Mouse (Mus musculus): Measurements from ENCODE around the gene Maff. TPM values are rescaled to one million over a fixed set of nuclear protein-coding genes. Genes with fewer than 3 reads are reported as not detected.

The Maff gene
- polyA plus RNA-seq, 1 experiment from 2014 or later, result 3.5 TPM

- no peak overlapping the region for H3K27ac ChIP-seq (replicated peaks)
- no peaks in the 10 kb centered on the region for H3K27me3 ChIP-seq
These were observed 15.9 kb upstream of the Maff start for GRCm38 (mm10) chr15:79330521-79330920.

DNA sequence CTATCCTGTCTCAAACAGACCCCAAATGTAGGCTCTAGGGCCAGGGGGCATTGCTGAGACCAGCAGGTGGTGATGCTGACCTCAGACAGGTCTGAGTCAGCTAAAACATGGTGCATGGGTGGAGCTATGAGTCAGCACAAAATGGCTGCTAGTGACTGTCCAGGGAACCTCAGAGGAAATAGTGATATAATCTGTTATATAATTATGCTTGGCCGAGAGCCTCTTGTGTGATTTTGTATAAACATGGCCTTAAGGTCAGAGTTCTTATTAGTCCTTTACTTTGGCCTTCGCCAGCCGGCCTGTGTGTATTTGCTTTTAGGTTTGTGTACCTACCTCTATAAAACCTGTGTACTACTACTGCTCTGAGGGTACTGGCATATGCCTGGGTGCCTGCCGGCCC lies 13.0 kb upstream of the Maff start:
- Histone ChIP-seq H3K4me1 (peaks cover 8% of the 10 kb centered on the region), H3K27me3 (no peaks in the 10 kb centered on the region), H3K36me3 (no peaks in the 10 kb centered on the region), H3K4me3 (replicated peaks) (no peak overlapping the region), H3K9ac (no peak overlapping the region), H3K9me3 (replicated peaks) (no peaks in the 10 kb centered on the region), H3K27ac (replicated peaks) (no peak overlapping the region), H3K4me2 (replicated peaks) (no peak overlapping the region)
- 69% methylated on average over 4 of the region's 4 CpGs for WGBS
- no peak for ATAC-seq (ENCODE audit: insufficient number of reproducible peaks, low FRiP score, low TSS enrichment, low read depth)

More at GRCm38 (mm10) chr15:79330521-79330920, 15.9 kb upstream of the Maff start:
- Histone ChIP-seq H3K4me2 (replicated peaks) (no peak overlapping the region), H3K9me3 (replicated peaks) (no peaks in the 10 kb centered on the region), H3K4me1 (peaks cover 28% of the 10 kb centered on the region), H3K9ac (no peak overlapping the region), H3K4me3 (replicated peaks) (no peak overlapping the region), H3K36me3 (no peaks in the 10 kb centered on the region)
- WGBS, result 62% methylated on average over 4 of the region's 4 CpGs
- no peak for ATAC-seq (ENCODE audit: insufficient number of reproducible peaks, low FRiP score, low TSS enrichment, low read depth)

DNA sequence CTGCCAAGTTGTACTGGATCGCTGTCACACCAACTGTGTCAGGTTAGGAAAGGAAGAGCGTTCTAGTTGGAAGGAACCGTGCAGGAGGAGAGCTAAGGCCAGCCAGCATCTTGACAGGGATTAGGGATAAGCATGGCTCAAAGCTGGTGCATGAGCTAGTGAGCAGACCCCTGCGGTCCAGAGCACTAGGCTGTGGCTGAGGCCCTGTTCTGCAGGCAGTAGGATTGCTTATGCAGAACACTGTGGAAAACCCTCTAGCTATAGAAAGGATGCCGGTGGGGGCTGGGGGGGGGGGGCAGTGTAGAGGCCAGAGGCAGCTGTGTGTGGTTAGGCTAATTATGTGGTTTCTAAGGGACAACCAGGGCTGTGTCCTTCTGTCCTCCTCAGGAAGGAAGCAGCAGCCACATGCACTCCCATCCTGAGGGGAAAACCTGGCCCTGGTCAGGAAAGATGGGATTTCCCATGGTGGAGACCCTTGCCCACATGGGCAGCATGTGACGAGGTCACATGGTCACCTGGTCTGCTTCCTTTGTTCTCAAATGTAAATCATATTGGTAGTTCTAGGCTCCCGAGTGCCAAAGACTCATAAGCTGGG lies 11.3 kb upstream of the Maff start:
- Histone ChIP-seq H3K4me3 (replicated peaks) (no peak overlapping the region), H3K4me1 (peaks cover 8% of the 10 kb centered on the region), H3K36me3 (no peaks in the 10 kb centered on the region), H3K9me3 (replicated peaks) (no peaks in the 10 kb centered on the region), H3K27me3 (no peaks in the 10 kb centered on the region), H3K9ac (no peak overlapping the region), H3K4me2 (replicated peaks) (no peak overlapping the region), H3K27ac (replicated peaks) (no peak overlapping the region)
- WGBS, result 41% methylated on average over 7 of the region's 7 CpGs
- peak; percentile 72; the same call in 1 of the 2 replicates for ATAC-seq (ENCODE audit: insufficient number of reproducible peaks, low FRiP score, low TSS enrichment, low read depth)

GRCm38 (mm10) chr15:79338978-79339377 lies 7.4 kb upstream of the Maff start:
- Histone ChIP-seq H3K27ac (replicated peaks) (no peak overlapping the region), H3K4me3 (replicated peaks) (no peak overlapping the region), H3K9me3 (replicated peaks) (no peaks in the 10 kb centered on the region), H3K36me3 (no peaks in the 10 kb centered on the region), H3K27me3 (no peaks in the 10 kb centered on the region), H3K4me2 (replicated peaks) (no peak overlapping the region), H3K9ac (no peak overlapping the region), H3K4me1 (peaks cover 8% of the 10 kb centered on the region)
- WGBS, result 68% methylated on average over 5 of the region's 5 CpGs
- no peak for ATAC-seq (ENCODE audit: insufficient number of reproducible peaks, low FRiP score, low TSS enrichment, low read depth)

DNA sequence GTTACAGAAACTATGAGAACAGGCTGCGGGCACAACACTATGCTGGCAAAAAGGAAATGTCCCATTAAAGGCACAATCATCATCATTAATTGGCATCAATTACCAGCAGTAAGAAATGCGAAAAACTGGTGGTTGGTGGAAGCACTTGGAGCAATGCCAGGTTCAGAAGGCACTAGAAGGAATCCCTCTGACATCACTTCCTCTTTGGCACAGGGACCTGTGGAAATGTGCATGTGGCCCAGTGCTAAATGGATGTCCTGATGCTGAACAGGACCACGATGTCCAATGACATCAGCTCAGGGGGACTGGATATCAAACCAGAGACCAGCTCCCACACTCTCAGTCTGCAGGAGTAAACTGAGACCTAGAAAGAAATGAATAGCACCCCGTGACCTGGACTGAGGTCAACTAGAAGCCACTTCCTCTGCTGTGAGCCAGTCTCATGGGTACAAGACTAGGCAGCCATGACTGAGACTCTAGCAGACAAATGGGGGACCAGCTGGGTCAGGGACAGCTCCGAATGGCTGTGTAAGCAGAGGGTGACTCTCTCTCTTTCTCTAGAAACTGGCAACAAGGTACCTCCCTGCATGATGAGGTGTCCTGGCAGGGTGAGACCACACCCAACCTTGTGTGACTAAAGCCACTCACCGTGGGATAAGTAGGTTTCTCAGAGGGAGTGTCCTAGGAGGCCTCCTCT lies 3.6 kb upstream of the Maff start:
- WGBS, result 61% methylated on average over 6 of the region's 6 CpGs
- no peaks in the 10 kb centered on the region for H3K36me3 ChIP-seq

GRCm38 (mm10) chr15:79344627-79345026 lies 1.8 kb upstream of the Maff start:
- H3K9me3 ChIP-seq (replicated peaks), result no peaks in the 10 kb centered on the region
- 77% methylated on average over 4 of the region's 4 CpGs for WGBS
- H3K36me3 ChIP-seq, result no peaks in the 10 kb centered on the region
- no peak overlapping the region for H3K4me3 ChIP-seq (replicated peaks)
- H3K4me2 ChIP-seq (replicated peaks), result no peak overlapping the region
- peaks cover 12% of the 10 kb centered on the region for H3K4me1 ChIP-seq
- ATAC-seq (ENCODE audit: insufficient number of reproducible peaks, low FRiP score, low TSS enrichment, low read depth), result no peak
- H3K9ac ChIP-seq, result no peak overlapping the region
- no peak overlapping the region for H3K27ac ChIP-seq (replicated peaks)
- no peaks in the 10 kb centered on the region for H3K27me3 ChIP-seq

More for the DNA sequence above, 3.6 kb upstream of the Maff start:
- Histone ChIP-seq H3K9me3 (replicated peaks) (no peaks in the 10 kb centered on the region), H3K4me2 (replicated peaks) (no peak overlapping the region), H3K4me1 (0 out of 2 replicates have a peak, but pooled peaks cover 3% of the 10 kb centered on the region), H3K4me3 (replicated peaks) (no peak overlapping the region), H3K27me3 (no peaks in the 10 kb centered on the region), H3K27ac (replicated peaks) (no peak overlapping the region), H3K9ac (no peak overlapping the region)
- no peak for ATAC-seq (ENCODE audit: insufficient number of reproducible peaks, low FRiP score, low TSS enrichment, low read depth)

GRCm38 (mm10) chr15:79347165-79347844 lies 884 bp downstream of the Maff start:
- Histone ChIP-seq H3K27ac (replicated peaks) (peak overlapping the region; percentile 98), H3K27me3 (no peaks in the 10 kb centered on the region), H3K9me3 (replicated peaks) (no peaks in the 10 kb centered on the region), H3K9ac (peak overlapping the region; percentile 74), H3K36me3 (no peaks in the 10 kb centered on the region), H3K4me1 (peaks cover 28% of the 10 kb centered on the region), H3K4me2 (replicated peaks) (peak overlapping the region; percentile 91), H3K4me3 (replicated peaks) (peak overlapping the region; percentile 81)
- peak; percentile 86 for ATAC-seq (ENCODE audit: insufficient number of reproducible peaks, low FRiP score, low TSS enrichment, low read depth)
- WGBS, result under 1% methylated on average over 61 of the region's 61 CpGs

DNA sequence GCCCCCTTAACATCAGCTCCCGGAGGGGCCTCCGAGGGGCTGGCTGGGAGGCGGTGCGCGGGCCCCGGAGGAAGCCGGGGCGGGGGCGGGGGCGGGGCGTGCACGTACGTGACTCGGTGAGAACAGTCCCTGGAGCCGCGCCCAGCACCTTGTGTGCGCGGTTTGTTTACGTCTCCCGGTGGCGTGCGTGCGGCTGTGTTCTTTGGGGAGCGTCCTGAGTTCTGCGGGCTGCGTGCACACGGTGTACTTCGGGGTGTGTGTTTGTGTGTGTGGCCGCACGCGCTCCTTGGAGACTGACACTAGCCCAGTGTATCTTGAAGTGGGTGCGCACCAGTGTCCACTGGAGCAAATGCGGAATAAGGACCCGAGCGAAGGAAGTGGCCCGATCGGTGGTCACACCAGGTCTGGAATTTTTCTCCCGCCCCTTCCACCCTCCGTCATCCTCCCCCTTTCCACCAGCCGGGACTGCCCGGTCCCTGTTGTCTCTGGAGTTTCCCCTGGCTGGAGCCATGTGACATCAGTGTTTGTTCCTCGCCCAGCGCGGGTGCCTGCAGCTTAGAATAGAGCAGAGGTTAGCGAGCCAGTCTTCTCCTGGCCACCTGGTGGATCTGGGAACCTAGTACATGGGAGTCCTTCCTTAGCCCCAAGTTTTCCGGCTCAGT lies 1.6 kb downstream of the Maff start:
- peak overlapping the region; percentile 91 for H3K4me2 ChIP-seq (replicated peaks)
- peak overlapping the region; percentile 74 for H3K9ac ChIP-seq
- peak overlapping the region; percentile 81 for H3K4me3 ChIP-seq (replicated peaks)
- WGBS, result 1% methylated on average over 46 of the region's 46 CpGs
- H3K36me3 ChIP-seq, result no peaks in the 10 kb centered on the region
- peak overlapping the region; percentile 98 for H3K27ac ChIP-seq (replicated peaks)
- peaks cover 29% of the 10 kb centered on the region for H3K4me1 ChIP-seq
- peak; percentile 84 for ATAC-seq (ENCODE audit: insufficient number of reproducible peaks, low FRiP score, low TSS enrichment, low read depth)
- no peaks in the 10 kb centered on the region for H3K9me3 ChIP-seq (replicated peaks)
- H3K27me3 ChIP-seq, result no peaks in the 10 kb centered on the region

DNA sequence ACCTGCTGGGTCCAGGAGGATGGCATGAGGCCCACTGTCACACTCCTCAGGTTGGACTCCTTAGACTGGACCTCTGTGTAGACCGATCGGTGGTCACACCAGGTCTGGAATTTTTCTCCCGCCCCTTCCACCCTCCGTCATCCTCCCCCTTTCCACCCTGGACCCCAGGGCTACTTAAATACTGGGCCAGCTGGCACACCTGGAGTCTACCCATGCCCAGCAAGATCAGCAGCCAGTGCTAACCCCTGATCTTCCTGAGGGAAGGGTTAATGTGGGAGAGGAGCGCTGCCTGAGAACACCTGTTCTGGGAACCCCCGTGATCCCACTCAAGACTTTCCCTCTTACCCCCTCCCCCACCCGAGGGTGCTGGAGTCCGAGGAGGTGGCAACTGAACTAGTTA lies 2.2 kb downstream of the Maff start:
- H3K9me3 ChIP-seq (replicated peaks), result no peaks in the 10 kb centered on the region
- peak overlapping the region; percentile 91 for H3K4me2 ChIP-seq (replicated peaks)
- 66% methylated on average over 8 of the region's 8 CpGs for whole genome bisulfite sequencing
- no peak for ATAC-seq (ENCODE audit: insufficient number of reproducible peaks, low FRiP score, low TSS enrichment, low read depth)
- H3K4me1 ChIP-seq, result peaks cover 29% of the 10 kb centered on the region
- peak overlapping the region; percentile 74; the same call in 1 of the 2 replicates for H3K9ac ChIP-seq
- H3K27ac ChIP-seq (replicated peaks), result 0 out of 2 replicates have a peak overlapping the region, but pooled peaks have one; percentile 98
- peak overlapping the region; percentile 81 for H3K4me3 ChIP-seq (replicated peaks)
- H3K36me3 ChIP-seq, result no peaks in the 10 kb centered on the region
- no peaks in the 10 kb centered on the region for H3K27me3 ChIP-seq

- H3K27ac ChIP-seq (replicated peaks), result peak overlapping the region; percentile 48; the same call in 1 of the 2 replicates
- peaks cover 33% of the 10 kb centered on the region for H3K4me1 ChIP-seq
- no peaks in the 10 kb centered on the region for H3K9me3 ChIP-seq (replicated peaks)
- H3K36me3 ChIP-seq, result no peaks in the 10 kb centered on the region
- 0 out of 2 replicates have a peak overlapping the region, but pooled peaks have one; percentile 19 for H3K4me2 ChIP-seq (replicated peaks)
- no peaks in the 10 kb centered on the region for H3K27me3 ChIP-seq
- H3K9ac ChIP-seq, result no peak overlapping the region
- WGBS, result 89% methylated on average over 4 of the region's 4 CpGs
- ATAC-seq (ENCODE audit: insufficient number of reproducible peaks, low FRiP score, low TSS enrichment, low read depth), result no peak
- H3K4me3 ChIP-seq (replicated peaks), result no peak overlapping the region
These were observed 4.4 kb downstream of the Maff start for GRCm38 (mm10) chr15:79350866-79351265.

DNA sequence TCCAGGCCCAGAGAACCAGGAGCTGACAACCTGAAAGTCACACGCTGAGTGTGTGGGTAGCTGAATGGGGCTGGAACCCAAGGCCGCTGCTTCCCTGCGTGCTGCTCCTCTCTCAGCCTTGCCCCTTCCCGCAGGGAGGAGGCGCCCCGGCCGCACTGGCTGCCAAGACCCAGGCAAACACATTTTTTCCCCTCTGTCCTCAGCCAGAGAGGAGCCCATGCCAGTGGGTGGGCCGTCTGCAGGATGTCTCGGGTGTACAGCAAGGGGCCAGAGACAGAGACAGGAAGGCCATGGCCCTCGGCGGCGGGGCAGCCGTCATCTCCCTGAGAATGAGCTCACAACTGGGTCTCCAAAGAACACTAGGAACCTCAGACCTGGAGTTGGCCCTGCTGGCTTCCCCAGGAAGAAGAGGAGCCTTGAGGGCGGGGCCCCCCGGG lies 4.9 kb downstream of the Maff start:
- Histone ChIP-seq H3K9me3 (replicated peaks) (no peaks in the 10 kb centered on the region), H3K27me3 (no peaks in the 10 kb centered on the region), H3K9ac (no peak overlapping the region; the same call in 1 of the 2 replicates), H3K27ac (replicated peaks) (peak overlapping the region; percentile 48; the same call in 1 of the 2 replicates), H3K4me2 (replicated peaks) (peak overlapping the region; percentile 19; the same call in 1 of the 2 replicates), H3K4me3 (replicated peaks) (no peak overlapping the region), H3K4me1 (peaks cover 36% of the 10 kb centered on the region), H3K36me3 (no peaks in the 10 kb centered on the region)
- no peak for ATAC-seq (ENCODE audit: insufficient number of reproducible peaks, low FRiP score, low TSS enrichment, low read depth)
- 17% methylated on average over 15 of the region's 15 CpGs for WGBS
